Mouse (Mus musculus) kidney, embryonic 16.5 days (tissue): ENCODE results near the gene Cntn5. TPM values are rescaled to one million over a fixed set of nuclear protein-coding genes. Genes with fewer than 3 reads are reported as not detected.

ENCODE experiments used
- ATAC-seq: fragments of 200-750 bp; cut with Nextera tagmentation; 2 replicates; pipeline ENCODE4 v1.8.0; 2017; ENCODE audit warnings: moderate TSS enrichment; ENCODE audit not compliant: low FRiP score, low TSS enrichment
- H3K27ac ChIP-seq: fragments of 300-500 bp; sonication (generic); 2 replicates; pipeline ENCODE4 v1.5.1; 2014; ENCODE audit warnings: low read length
- H3K27me3 ChIP-seq: fragments of 300-500 bp; sonication (generic); 2 replicates; pipeline ENCODE4 v1.6.1; 2014; ENCODE audit warnings: low read length, control low read depth, mixed read lengths; ENCODE audit not compliant: insufficient read depth
- H3K36me3 ChIP-seq: fragments of 300-500 bp; sonication (generic); 2 replicates; pipeline ENCODE4 v1.6.1; 2014; ENCODE audit warnings: low read length, control low read depth, mixed read lengths; ENCODE audit not compliant: insufficient read depth
- H3K4me1 ChIP-seq: fragments of 300-500 bp; sonication (generic); 2 replicates; pipeline ENCODE4 v1.6.1; 2014; ENCODE audit warnings: low read length, control low read depth, mixed read lengths; ENCODE audit not compliant: insufficient read depth
- H3K4me2 ChIP-seq: fragments of 300-500 bp; sonication (generic); replicated peaks from 2 replicates; pipeline ENCODE4 v1.6.1; 2014; ENCODE audit warnings: low read depth, low read length
- H3K4me3 ChIP-seq: fragments of 300-500 bp; sonication (generic); 2 replicates; pipeline ENCODE4 v1.5.1; 2014; ENCODE audit warnings: mild to moderate bottlenecking, low read length
- H3K9ac ChIP-seq: fragments of 300-500 bp; sonication (generic); replicated peaks from 2 replicates; pipeline ENCODE4 v1.6.1; 2014; ENCODE audit warnings: low read length
- H3K9me3 ChIP-seq: fragments of 300-500 bp; sonication (generic); 2 replicates; pipeline ENCODE4 v1.6.1; 2016; ENCODE audit warnings: low read length, control low read depth
- WGBS: fragments of 180-500 bp; shearing (Covaris S2); extraction: QIAGEN DNeasy Blood & Tissue Kit; methylation state at CpG from one replicate; pipeline ENCODE4 v1.1.7; 2014; 5-methylcytosine and 5-hydroxymethylcytosine counted together
- polyA plus RNA-seq: library from polyadenylated mRNA; unstranded; fragments of >200 nt; fragmentation: Nextera tagmentation; extraction: Ambion mirVana; gene quantifications from 2 replicates; pipeline ENCODE4 v1.2.1, GENCODE M21; 2015

Cntn5 gene
- polyA plus RNA-seq, 1 experiment from 2014 or later = 0.31 TPM

DNA sequence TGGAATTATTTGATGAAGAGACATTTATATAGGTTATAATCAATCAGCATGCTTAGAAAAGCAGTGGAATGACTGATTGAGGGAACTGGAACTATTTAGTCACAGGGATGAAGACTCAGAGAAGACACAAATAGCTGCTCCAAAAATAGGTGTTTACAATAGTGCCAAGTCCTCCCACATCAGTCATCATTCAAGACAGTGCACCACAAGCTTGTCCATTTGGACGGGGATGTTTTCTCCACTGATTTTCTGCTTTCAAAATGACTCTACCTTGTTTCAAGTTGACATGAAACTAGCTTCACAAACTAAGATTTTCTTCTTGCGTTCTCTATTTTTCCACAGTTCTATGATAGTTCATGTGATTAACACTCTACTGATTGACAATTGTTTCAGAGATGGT, 172.7 kb downstream of the Cntn5 start:
- no peak overlapping the region for H3K4me3 ChIP-seq
- no peaks in the 10 kb centered on the region for H3K4me1 ChIP-seq
- ATAC-seq = no peak
- no peaks in the 10 kb centered on the region for H3K9me3 ChIP-seq
- WGBS = 81% methylated on average over 2 of the region's 2 CpGs
- H3K4me2 ChIP-seq = no peak overlapping the region
- no peak overlapping the region for H3K9ac ChIP-seq
- H3K27ac ChIP-seq = no peak overlapping the region
- no peaks in the 10 kb centered on the region for H3K27me3 ChIP-seq
- H3K36me3 ChIP-seq = no peaks in the 10 kb centered on the region

- no peak overlapping the region for H3K4me2 ChIP-seq
- no peak overlapping the region for H3K4me3 ChIP-seq
- no peaks in the 10 kb centered on the region for H3K36me3 ChIP-seq
- no peak overlapping the region for H3K9ac ChIP-seq
- no peaks in the 10 kb centered on the region for H3K9me3 ChIP-seq
- no peak overlapping the region for H3K27ac ChIP-seq
- no peaks in the 10 kb centered on the region for H3K27me3 ChIP-seq
- no peaks in the 10 kb centered on the region for H3K4me1 ChIP-seq
- 81% methylated on average over 2 of the region's 2 CpGs for WGBS
- no peak for ATAC-seq
These were observed 180.4 kb downstream of the Cntn5 start for GRCm38 (mm10) chr9:10724191-10724590.

DNA sequence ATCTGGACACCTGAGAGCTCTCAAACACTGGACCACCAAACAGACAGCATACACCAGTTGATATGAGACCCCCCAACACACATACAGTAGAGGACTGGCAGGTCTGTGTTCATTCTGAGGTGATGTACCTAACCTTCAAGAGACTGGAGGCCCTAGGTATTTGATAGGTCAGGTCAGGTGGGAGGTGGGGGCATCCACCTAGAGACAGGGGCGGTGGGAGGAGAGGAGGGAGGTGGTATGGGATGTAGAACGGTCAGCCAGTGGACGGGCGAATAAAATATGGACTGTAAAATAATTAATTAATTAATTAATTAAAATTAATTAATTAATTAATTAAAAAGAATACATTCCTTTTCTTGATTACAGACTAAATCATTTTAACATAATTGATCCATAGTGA, 182.5 kb downstream of the Cntn5 start:
- no peaks in the 10 kb centered on the region for H3K27me3 ChIP-seq
- no peaks in the 10 kb centered on the region for H3K36me3 ChIP-seq
- no peak overlapping the region for H3K4me3 ChIP-seq
- H3K9me3 ChIP-seq = no peaks in the 10 kb centered on the region
- H3K4me1 ChIP-seq = no peaks in the 10 kb centered on the region
- H3K27ac ChIP-seq = no peak overlapping the region
- no peak for ATAC-seq
- 83% methylated on average over 4 of the region's 4 CpGs for WGBS
- H3K4me2 ChIP-seq = no peak overlapping the region
- H3K9ac ChIP-seq = no peak overlapping the region

GRCm38 (mm10) chr9:10718986-10719385, 185.6 kb downstream of the Cntn5 start:
- no peaks in the 10 kb centered on the region for H3K9me3 ChIP-seq
- no peak overlapping the region for H3K27ac ChIP-seq
- H3K36me3 ChIP-seq = no peaks in the 10 kb centered on the region
- no peak for ATAC-seq
- H3K27me3 ChIP-seq = no peaks in the 10 kb centered on the region
- H3K4me3 ChIP-seq = no peak overlapping the region
- no peak overlapping the region for H3K4me2 ChIP-seq
- WGBS = 34% methylated on average over 3 of the region's 3 CpGs
- no peak overlapping the region for H3K9ac ChIP-seq
- H3K4me1 ChIP-seq = no peaks in the 10 kb centered on the region

- no peak overlapping the region for H3K4me3 ChIP-seq
- no peaks in the 10 kb centered on the region for H3K9me3 ChIP-seq
- no peak overlapping the region for H3K9ac ChIP-seq
- no peak for ATAC-seq
- no peaks in the 10 kb centered on the region for H3K4me1 ChIP-seq
- H3K27ac ChIP-seq = no peak overlapping the region
- H3K36me3 ChIP-seq = no peaks in the 10 kb centered on the region
- no peak overlapping the region for H3K4me2 ChIP-seq
- no peaks in the 10 kb centered on the region for H3K27me3 ChIP-seq
- 0% methylated on average over 1 of the region's 1 CpGs for WGBS
These were observed 190.9 kb downstream of the Cntn5 start for GRCm38 (mm10) chr9:10713641-10714040.

DNA sequence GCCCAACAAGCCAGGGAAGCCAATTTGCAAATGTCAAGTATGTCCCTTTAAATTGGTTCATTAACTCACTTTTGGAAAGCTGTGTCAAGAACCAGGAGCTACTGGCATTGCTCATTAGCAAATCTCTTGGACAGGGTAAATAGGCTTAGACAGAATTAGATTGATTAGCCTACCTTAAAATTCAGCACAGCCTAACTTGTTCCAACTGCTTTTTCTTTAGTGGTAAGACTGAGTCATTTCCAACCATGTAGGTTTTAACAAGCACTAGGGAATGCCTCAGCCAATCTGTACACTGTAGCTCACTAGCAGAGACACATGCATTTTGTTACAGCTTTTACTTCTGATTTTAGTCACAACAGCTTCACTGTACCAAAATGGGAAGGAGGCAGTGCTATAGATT, 222.9 kb downstream of the Cntn5 start:
- H3K27ac ChIP-seq = no peak overlapping the region
- ATAC-seq = no peak

DNA sequence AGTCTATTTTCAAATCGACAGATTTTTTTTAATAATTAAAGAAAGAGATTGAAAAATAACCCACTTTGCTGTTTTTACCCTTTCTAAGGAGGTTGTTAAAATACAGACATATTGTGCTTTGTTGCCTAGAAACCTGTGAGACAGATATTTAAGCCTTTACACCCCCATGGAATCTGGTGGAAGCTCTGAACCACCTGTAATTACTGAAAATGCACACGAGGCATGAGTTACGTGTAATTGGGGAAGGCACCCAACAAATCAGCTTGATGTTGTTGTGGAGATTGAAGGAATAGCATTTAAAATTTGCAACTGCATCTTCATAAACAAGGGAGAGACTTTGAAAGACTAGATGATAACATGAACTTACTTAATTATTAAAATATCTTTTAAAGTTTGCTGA, 223.4 kb downstream of the Cntn5 start:
- no peak overlapping the region for H3K4me2 ChIP-seq
- no peaks in the 10 kb centered on the region for H3K4me1 ChIP-seq
- no peaks in the 10 kb centered on the region for H3K9me3 ChIP-seq
- ATAC-seq = no peak
- no peak overlapping the region for H3K27ac ChIP-seq
- 83% methylated on average over 3 of the region's 3 CpGs for WGBS
- no peak overlapping the region for H3K4me3 ChIP-seq
- no peaks in the 10 kb centered on the region for H3K36me3 ChIP-seq
- no peaks in the 10 kb centered on the region for H3K27me3 ChIP-seq
- H3K9ac ChIP-seq = no peak overlapping the region

More for the DNA sequence above, 222.9 kb downstream of the Cntn5 start:
- Histone ChIP-seq H3K4me1 (no peaks in the 10 kb centered on the region), H3K36me3 (no peaks in the 10 kb centered on the region), H3K4me3 (no peak overlapping the region), H3K9me3 (no peaks in the 10 kb centered on the region), H3K9ac (no peak overlapping the region), H3K27me3 (no peaks in the 10 kb centered on the region), H3K4me2 (no peak overlapping the region)

- Histone ChIP-seq H3K4me2 (no peak overlapping the region), H3K9ac (no peak overlapping the region), H3K27me3 (no peaks in the 10 kb centered on the region), H3K4me1 (no peaks in the 10 kb centered on the region), H3K4me3 (no peak overlapping the region), H3K9me3 (no peaks in the 10 kb centered on the region), H3K36me3 (no peaks in the 10 kb centered on the region), H3K27ac (no peak overlapping the region)
- WGBS = 75% methylated on average over 3 of the region's 3 CpGs
- ATAC-seq = no peak
These were observed 235.9 kb downstream of the Cntn5 start for GRCm38 (mm10) chr9:10668676-10669075.

- Histone ChIP-seq H3K4me3 (no peak overlapping the region), H3K9me3 (no peaks in the 10 kb centered on the region), H3K9ac (no peak overlapping the region), H3K27ac (no peak overlapping the region), H3K4me2 (no peak overlapping the region), H3K27me3 (no peaks in the 10 kb centered on the region), H3K4me1 (no peaks in the 10 kb centered on the region), H3K36me3 (no peaks in the 10 kb centered on the region)
- 58% methylated on average over 4 of the region's 4 CpGs for WGBS
- ATAC-seq = no peak
These were observed 237.1 kb downstream of the Cntn5 start for GRCm38 (mm10) chr9:10667438-10667837.

DNA sequence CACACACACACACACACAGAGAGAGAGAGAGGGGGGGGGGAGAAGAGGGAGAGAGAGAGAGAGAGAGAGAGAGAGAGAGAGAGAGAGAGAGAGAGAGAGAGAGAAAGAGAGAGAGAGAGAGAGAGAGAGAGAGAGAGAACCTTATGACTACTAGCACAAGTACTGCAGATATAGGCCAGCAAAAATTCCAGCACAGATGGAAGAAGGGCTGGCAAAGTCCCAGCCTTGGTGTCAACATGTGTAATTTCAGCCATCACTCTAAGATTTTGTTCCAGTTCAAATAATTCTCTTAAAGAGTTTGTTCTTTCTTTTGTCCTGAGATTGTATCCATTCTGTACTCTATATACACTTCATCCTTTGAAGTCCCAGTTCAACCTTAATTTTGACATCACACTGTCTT, 238.8 kb downstream of the Cntn5 start:
- Histone ChIP-seq H3K27ac (no peak overlapping the region), H3K36me3 (no peaks in the 10 kb centered on the region), H3K9ac (no peak overlapping the region), H3K4me1 (no peaks in the 10 kb centered on the region), H3K4me3 (no peak overlapping the region), H3K27me3 (no peaks in the 10 kb centered on the region), H3K9me3 (no peaks in the 10 kb centered on the region), H3K4me2 (no peak overlapping the region)
- no peak for ATAC-seq

DNA sequence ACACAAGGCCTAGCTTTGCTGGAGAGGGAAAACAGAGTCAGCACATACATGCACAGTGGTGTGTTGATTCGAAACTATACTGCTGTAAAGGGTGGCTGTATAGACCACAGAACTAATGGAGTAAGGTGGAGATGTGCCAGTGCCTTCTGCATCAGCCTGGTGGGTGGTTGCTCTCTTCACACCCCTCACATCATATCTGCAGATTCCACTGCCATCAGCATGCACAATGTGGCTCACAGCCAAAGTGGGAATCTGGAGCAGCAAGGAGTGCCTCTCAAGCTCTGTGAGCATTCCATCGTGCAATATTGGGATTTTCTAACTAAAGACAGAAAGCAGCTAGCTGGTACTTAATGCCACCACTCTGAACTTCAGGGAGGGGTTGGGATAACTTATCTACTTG, 241.5 kb downstream of the Cntn5 start:
- WGBS = 73% methylated on average over 2 of the region's 2 CpGs
- Histone ChIP-seq H3K9ac (no peak overlapping the region), H3K36me3 (no peaks in the 10 kb centered on the region), H3K4me1 (no peaks in the 10 kb centered on the region), H3K9me3 (no peaks in the 10 kb centered on the region), H3K27ac (no peak overlapping the region), H3K4me3 (no peak overlapping the region), H3K27me3 (no peaks in the 10 kb centered on the region), H3K4me2 (no peak overlapping the region)
- no peak for ATAC-seq
